Mouse (Mus musculus) heart, adult 2 months (tissue): ENCODE measurements at regions not wholly inside any gene's neighbourhood (a gene's known extent, or its start where the extent isn't known, plus 50 kb on each side); places are given as distances from the start of the nearest gene placed in this dataset.

Experiments
- DNase-seq, 2 experiments: peaks; one replicate each; pipeline ENCODE4 v3.0.0; 2021
- H3K27ac ChIP-seq: fragments of 200-600 bp; 2 replicates; pipeline ENCODE4 v1.8.1; 2022
- H3K27me3 ChIP-seq: fragments of 200-500 bp; 2 replicates; pipeline ENCODE4 v1.6.1; 2012; ENCODE audit warnings: mild to moderate bottlenecking, low read length, inconsistent platforms, mixed read lengths; ENCODE audit not compliant: control insufficient read depth, insufficient read depth
- H3K36me3 ChIP-seq: fragments of 200-500 bp; 2 replicates; pipeline ENCODE4 v1.6.1; 2012; ENCODE audit warnings: low read length, inconsistent platforms; ENCODE audit not compliant: control insufficient read depth, insufficient read depth
- H3K4me1 ChIP-seq: fragments of 200-500 bp; 2 replicates; pipeline ENCODE4 v1.6.1; 2011; ENCODE audit warnings: low read length; ENCODE audit not compliant: control insufficient read depth, insufficient read depth
- H3K4me3 ChIP-seq: fragments of 200-600 bp; 2 replicates; pipeline ENCODE4 v1.8.1; 2022
- H3K79me2 ChIP-seq: fragments of 200-500 bp; replicated peaks from 2 replicates; pipeline ENCODE4 v1.6.1; 2012; ENCODE audit warnings: mild to moderate bottlenecking, inconsistent platforms, low read length, moderate library complexity, mixed read lengths; ENCODE audit not compliant: control insufficient read depth, insufficient read depth
- H3K9ac ChIP-seq: fragments of 200-500 bp; 2 replicates; pipeline ENCODE4 v1.6.1; 2012; ENCODE audit warnings: low read depth, mild to moderate bottlenecking, control low read depth, inconsistent platforms, low read length, mixed read lengths
- CTCF ChIP-seq: fragments of 200-600 bp; IDR thresholded peaks from 2 replicates; pipeline ENCODE4 v1.8.1; 2022; ENCODE audit warnings: antibody characterized with exemption, mild to moderate bottlenecking, moderate library complexity
- EP300 ChIP-seq: fragments of 200-500 bp; IDR thresholded peaks from 2 replicates; pipeline ENCODE4 v1.6.1; 2011; ENCODE audit warnings: low read depth, low read length, control low read depth; ENCODE audit not compliant: insufficient read depth
- POLR2A ChIP-seq: fragments of 200-500 bp; IDR thresholded peaks from 2 replicates; pipeline ENCODE4 v1.6.1; 2011; ENCODE audit warnings: mild to moderate bottlenecking, low read depth, low read length, control low read depth; ENCODE audit not compliant: insufficient read depth
- WGBS: fragments of 180-500 bp; shearing (Covaris S2); methylation state at CpG from one replicate; pipeline ENCODE4 v1.1.7; 2018; 5-methylcytosine and 5-hydroxymethylcytosine counted together
- intact Hi-C: fragments of 180-260 bp; cut with DNase I; formaldehyde crosslinking; loops from one replicate; pipeline ENCODE4 v1.15.1; 2025

DNA sequence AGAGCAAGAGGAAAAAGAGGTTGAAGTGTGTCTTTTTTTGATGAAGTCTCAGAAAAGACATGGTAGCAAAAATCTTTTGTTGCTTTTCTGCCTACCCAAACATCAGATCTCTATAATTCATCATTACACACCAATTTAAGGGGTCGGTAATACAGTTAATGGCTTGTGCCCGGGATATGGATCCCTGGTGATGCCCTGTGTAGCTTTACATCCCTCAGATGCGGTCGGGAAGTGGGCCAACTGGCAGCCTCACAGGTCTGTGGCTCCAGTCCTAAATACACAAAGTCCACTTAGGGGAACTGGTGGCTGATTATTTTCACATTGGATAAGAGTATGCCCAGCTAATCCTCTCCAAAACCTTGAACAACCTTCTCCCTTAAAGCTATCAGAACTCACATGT, 258.4 kb upstream of the Apob start:
- no peak overlapping the region for H3K4me3 ChIP-seq
- no peaks in the 10 kb centered on the region for H3K79me2 ChIP-seq
- no peaks in the 10 kb centered on the region for H3K27me3 ChIP-seq
- no peaks in the 10 kb centered on the region for H3K4me1 ChIP-seq
- DNase-seq = no peak
- no peak overlapping the region for H3K27ac ChIP-seq
- no peak for TF ChIP-seq CTCF
- TF ChIP-seq EP300 = no peak
- no peak for TF ChIP-seq POLR2A
- intact Hi-C loops = no loop called here
- 71% methylated on average over 4 of the region's 4 CpGs for WGBS
- H3K36me3 ChIP-seq = no peaks in the 10 kb centered on the region
- H3K9ac ChIP-seq = no peak overlapping the region

DNA sequence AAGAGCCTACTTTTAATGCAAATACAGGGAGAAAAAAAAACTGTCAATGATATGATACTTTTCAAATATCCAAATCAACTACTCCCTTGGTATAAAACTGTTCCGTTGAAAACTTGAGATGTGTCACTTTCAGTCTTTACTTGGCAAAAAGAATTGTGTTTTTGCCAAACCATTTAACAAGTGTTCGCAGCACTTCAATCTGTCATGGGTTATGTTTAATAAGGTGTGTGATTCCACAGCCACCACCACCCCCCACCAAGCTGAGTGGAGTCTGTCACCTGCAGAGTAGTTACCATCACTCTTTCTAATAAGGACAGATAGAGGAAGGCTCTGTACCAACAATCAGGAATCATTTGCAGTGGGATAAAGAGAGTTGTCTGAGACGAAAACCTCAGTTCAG, 252.5 kb upstream of the Apob start:
- intact Hi-C loops = no loop called here
- Histone ChIP-seq H3K4me3 (no peak overlapping the region), H3K36me3 (no peaks in the 10 kb centered on the region), H3K79me2 (no peaks in the 10 kb centered on the region), H3K9ac (no peak overlapping the region), H3K27ac (no peak overlapping the region), H3K4me1 (no peaks in the 10 kb centered on the region), H3K27me3 (no peaks in the 10 kb centered on the region)
- WGBS = 74% methylated on average over 3 of the region's 3 CpGs
- no peak for DNase-seq
- TF ChIP-seq CTCF (no peak), POLR2A (no peak), EP300 (no peak)

DNA sequence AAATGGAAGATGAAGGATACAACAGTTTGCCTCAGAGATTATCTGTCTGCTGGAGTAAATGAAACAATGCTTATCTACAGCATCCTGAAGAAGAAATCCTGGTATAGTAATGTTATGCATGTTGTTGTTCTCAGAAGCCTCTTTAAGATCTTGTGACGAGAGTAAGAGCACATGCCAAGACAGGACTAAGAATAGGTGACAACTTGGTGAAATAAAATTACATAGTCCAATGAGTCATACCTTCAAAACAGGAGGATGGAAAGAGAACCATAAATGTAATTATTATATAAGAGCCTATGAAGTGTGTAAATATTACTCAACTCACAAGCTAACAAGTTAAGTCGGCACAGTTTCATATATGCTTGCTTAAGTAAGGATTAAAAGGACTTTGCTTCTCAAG, 239.4 kb upstream of the Apob start:
- Histone ChIP-seq H3K9ac (no peak overlapping the region), H3K36me3 (no peaks in the 10 kb centered on the region), H3K27me3 (no peaks in the 10 kb centered on the region), H3K27ac (no peak overlapping the region), H3K79me2 (no peaks in the 10 kb centered on the region), H3K4me3 (no peak overlapping the region), H3K4me1 (no peaks in the 10 kb centered on the region)
- no peak for DNase-seq
- TF ChIP-seq EP300 = no peak
- no peak for TF ChIP-seq POLR2A
- TF ChIP-seq CTCF = no peak
- WGBS = 78% methylated on average over 2 of the region's 2 CpGs
- intact Hi-C loops = no loop called here

DNA sequence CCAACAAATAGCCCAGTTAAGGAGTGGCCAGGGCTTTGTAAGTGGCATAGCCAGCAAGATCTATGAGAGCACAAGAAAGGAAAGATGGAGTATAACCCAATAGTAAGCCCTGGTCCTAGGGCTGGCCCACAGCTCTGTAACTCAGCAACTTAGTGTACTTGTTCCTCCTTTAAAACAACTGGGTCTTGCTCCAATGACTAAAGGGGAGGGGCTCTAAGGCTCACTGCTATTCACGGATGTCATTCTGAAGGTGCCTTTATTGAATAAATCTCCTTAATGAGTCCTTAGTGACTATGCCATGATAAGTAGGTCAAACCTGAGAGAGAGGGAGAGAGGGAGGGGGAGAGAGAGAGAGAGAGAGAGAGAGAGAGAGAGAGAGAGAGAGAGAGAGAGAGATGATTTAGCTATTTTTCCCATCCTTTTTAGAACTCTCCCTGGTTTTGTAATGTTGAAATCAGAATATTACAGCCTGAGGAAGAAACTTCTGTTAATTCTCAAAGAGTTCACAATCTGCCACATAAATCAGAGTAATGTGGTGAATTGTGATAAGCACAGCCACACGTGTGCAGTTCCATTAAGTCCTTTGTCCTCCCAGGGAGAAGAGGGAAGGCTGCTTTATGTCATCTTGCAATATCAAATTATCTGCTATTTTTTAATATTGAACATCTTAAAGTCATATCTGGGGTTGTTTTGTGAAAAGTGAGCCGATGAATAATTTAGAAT, 238.7 kb upstream of the Apob start:
- H3K27me3 ChIP-seq = no peaks in the 10 kb centered on the region
- no peak for DNase-seq
- intact Hi-C loops = no loop called here
- H3K36me3 ChIP-seq = no peaks in the 10 kb centered on the region
- no peak overlapping the region for H3K27ac ChIP-seq
- H3K4me1 ChIP-seq = no peaks in the 10 kb centered on the region
- 67% methylated on average over 3 of the region's 3 CpGs for WGBS
- no peak overlapping the region for H3K9ac ChIP-seq
- H3K79me2 ChIP-seq = no peaks in the 10 kb centered on the region
- no peak overlapping the region for H3K4me3 ChIP-seq
- no peak for TF ChIP-seq EP300
- TF ChIP-seq POLR2A = no peak
- TF ChIP-seq CTCF = no peak

DNA sequence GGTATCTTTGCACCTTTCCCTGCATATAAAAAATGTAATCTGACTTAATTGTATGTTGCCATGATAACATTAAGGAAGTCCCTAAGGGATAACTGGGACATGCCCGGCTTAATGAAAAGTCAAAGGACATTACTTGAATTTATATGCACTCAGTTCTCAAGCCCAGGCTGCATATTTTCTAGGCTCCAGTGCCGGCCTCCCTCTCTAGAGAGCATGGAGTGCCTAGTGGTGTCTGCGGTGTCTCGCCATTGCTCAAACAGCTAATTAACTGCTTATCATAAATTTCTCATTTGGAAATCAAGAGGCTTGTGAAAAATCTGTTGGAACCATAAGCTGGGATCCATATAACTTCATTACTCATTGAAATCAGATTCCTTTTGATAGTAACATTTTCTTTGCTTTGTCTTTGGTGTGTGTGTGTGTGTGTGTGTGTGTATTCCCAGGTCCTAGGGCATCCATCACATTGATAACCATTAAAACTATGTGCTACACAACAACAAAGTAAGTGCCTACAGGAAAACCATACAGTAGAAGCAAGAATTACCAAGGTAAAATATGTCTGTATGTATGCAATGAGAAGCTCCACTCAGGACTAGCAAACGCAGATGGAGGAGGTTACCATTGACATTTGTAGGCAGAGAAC, 238.0 kb upstream of the Apob start:
- Histone ChIP-seq H3K79me2 (no peaks in the 10 kb centered on the region), H3K36me3 (no peaks in the 10 kb centered on the region), H3K27ac (no peak overlapping the region), H3K4me1 (no peaks in the 10 kb centered on the region), H3K27me3 (no peaks in the 10 kb centered on the region), H3K9ac (no peak overlapping the region), H3K4me3 (no peak overlapping the region)
- WGBS = 83% methylated on average over 5 of the region's 5 CpGs
- intact Hi-C loops = no loop called here
- no peak for TF ChIP-seq CTCF
- TF ChIP-seq POLR2A = no peak
- no peak for TF ChIP-seq EP300
- DNase-seq = no peak

DNA sequence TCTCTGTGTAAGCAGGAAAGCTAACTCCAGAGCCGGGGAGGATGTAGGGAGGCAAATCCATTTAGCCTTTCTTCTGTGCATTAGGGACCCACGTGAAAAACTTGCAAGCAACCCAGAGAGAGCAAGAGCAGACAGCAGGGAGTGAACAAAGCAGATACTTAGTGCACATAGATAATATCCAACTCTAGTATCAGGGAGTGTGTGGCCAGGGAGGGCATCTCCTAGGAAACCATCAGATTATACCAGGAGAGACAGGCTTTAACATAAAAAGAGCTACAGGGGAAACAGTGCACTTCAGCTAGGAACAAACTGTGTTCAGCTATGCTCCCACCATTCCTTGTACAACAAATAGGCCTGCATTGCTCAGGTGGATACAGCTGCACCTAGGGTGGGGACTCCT, 230.7 kb upstream of the Apob start:
- H3K9ac ChIP-seq = no peak overlapping the region
- H3K27ac ChIP-seq = no peak overlapping the region
- H3K27me3 ChIP-seq = no peaks in the 10 kb centered on the region
- intact Hi-C loops = no loop called here
- peaks cover 1% of the 10 kb centered on the region; the same call in 1 of the 2 replicates for H3K4me1 ChIP-seq
- WGBS = 38% methylated on average over 2 of the region's 2 CpGs
- no peaks in the 10 kb centered on the region for H3K79me2 ChIP-seq
- H3K36me3 ChIP-seq = no peaks in the 10 kb centered on the region
- DNase-seq = no peak
- no peak overlapping the region for H3K4me3 ChIP-seq
- TF ChIP-seq POLR2A = no peak
- TF ChIP-seq EP300 = no peak
- TF ChIP-seq CTCF = no peak
